Mouse (Mus musculus) cerebellum, adult 18-20 months (tissue): Measurements from ENCODE around the gene Gpr83.

Experiments used
- DNase-seq, 2 experiments: peaks; one replicate each; pipeline ENCODE4 v3.0.0; 2021

Gene Gpr83

DNA sequence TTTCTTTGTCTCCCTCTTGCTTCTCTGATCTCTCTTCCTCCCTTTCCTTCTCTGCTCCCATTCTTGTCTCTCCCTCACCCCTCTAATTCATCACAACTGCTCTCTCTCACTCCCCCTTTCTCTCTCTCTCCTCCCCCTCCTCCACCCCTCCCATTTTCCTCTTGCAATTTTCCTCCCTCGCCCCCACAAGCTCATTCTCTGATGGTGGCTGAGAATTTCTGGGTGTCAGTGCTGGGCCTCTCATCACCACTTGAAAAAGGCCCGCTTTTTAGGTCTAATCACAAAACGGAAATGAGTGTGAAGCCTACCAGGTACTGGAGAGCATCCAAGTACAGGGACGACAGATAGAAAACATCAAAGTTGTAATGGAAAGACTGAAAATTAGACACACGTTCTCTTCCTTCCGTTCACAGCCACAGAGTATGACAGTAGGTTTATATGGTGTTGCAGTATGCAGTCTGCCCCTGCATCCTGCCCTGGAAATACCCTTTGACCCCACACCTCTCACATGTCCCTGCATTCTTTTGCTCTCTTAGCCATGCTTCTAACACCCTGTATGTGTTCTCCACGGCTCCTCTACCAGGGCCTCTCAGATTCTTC, 47.9 kb downstream of the Gpr83 start:
- DNase-seq: no peak

DNA sequence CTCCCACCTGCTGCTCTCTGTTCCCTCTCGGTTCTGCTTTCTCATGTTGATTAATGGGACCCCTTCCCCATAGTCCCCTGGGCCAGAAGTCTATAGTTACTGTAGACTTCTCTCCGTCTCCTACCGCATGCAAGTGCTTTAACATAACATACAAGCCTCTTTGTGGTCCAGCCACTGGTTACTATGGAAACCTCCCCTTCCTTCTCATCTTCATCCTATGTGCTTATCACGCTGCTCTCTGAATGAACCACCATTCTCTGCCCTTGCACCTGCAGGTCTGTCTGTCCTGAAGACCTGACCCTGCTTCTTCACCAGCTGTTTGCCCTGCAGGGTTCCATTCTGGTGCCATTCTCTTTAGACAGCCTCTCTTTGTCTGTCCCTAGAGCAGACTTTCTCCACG, 50.0 kb downstream of the Gpr83 start:
- no peak for DNase-seq

DNA sequence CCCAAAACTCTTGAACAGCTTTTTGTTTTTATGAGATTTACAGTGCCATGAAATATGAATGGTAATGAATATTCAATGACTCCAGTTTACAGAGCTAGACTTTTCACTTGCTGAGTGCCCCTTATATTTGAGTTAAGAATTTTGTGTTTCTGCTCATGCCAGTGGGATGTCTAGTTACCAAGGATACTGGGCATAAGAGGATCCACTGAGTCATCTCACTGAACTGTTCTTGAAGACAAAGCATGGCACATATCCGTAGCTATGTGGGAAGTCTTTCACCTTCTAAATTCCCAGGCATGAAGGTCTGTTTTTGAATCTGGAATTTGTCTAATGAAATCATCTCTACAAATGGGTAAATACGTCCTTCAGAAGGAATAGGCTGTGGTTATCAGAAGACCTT, 52.0 kb downstream of the Gpr83 start:
- no peak for DNase-seq

DNA sequence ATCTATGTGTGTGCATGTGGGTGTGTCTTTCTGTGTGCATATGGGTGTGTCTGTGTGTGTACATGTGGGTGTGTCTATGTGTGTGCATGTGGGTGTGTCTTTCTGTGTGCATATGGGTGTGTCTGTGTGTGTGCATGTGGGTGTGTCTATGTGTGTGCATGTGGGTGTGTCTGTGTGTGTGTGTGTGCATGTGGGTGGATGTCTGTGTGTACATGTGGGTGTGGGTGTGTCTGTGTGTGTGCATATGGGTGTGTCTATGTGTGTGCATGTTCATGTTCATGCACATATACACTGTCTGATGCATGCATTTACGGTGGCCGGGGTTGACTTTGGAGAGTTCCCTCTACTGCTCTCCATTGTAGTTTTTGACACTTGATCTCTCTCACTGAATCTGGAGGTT, 57.7 kb downstream of the Gpr83 start:
- no peak for DNase-seq

DNA sequence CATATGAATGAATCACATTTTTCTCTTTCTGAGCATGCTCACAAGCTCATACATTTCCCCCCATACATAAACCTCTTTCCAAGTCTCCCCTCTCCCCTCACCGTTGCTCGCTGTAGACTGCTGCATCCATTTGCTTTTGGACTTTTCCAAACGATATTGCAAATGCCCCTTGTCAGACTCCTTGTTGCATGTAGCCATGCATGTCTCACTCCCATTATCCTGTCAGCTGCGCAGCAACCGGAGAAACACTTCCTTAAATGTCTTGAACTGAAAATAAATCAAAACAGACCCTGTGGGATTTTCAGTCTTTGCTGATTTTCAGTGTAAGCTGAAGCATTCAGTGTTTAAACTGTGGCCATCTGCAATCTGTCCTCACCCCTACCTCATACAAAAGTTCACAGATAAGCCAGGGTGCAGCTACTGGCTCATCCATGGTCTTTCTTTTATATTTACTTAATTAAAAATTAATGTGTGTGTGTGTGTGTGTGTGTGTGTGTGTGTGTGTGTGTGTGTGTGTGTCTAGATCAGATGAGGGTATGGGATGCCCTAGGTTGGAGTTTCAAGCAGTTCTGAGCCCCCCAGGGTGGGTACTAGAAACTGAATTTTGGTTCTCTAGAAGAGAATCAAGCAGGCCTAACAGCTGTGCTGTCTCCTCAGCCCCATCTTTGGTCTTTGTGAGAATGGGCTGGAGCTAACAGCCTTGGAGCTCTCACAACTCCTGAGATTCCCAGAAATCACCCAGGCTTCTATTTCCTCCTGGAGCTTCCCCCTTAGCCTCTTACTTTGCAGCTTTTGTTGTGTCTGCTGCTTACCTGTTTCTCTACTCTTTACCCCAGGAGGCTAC, 59.0 kb downstream of the Gpr83 start:
- DNase-seq: no peak
